ENCODE assay signal across 26 mouse cellular contexts in genomic region chr13:30082761-30083160, GRCm38 (mm10). TPM values are rescaled to one million over a fixed set of nuclear protein-coding genes. Genes with fewer than 3 reads are reported as not detected.
A peak's percentile ranks its signal among the peaks of the same experiment; 100 is the strongest.
DNase-seq lines count a peak whose midpoint lies in the region; ATAC-seq and TF ChIP-seq lines count a peak whose summit lies in the region.
"Had no signal": no experiment of that assay in that cellular context is flagged by ENCODE, and none has a peak within 500 bp of the region (broad histone marks: within the 10 kb centered on the region; RNA-seq: fewer than 3 reads in every experiment).

No protein-coding gene starts in this region.

- DNase-seq in embryo, embryonic 11 days: peak; percentile 26
- DNase-seq in embryo, embryonic 10 days (ENCODE audit: low spot score): no peak
- DNase-seq in liver, postnatal 0 days: no peak
- peak; percentile 72 for DNase-seq in embryonic facial prominence, embryonic 14.5 days (ENCODE audit: low spot score)
- no peak for DNase-seq in adrenal gland, postnatal 4 days (ENCODE audit: low spot score in 2 of 2)
- DNase-seq: adrenal gland, postnatal 10 days; adrenal gland, postnatal 36 days; cerebellum, adult 11-12 months; cerebellum, adult 8-10 months; cerebellum, postnatal 10 days; cerebellum, postnatal 36 days; gastrocnemius, postnatal 25 days; heart, adult 18-20 months; heart, postnatal 10 days; heart, postnatal 36 days; kidney, adult 11 months had no signal

- H3K27ac ChIP-seq in liver, embryonic 12.5 days: 0 out of 2 replicates have a peak overlapping the region, but pooled peaks have one; percentile 1
- no peak overlapping the region for H3K27ac ChIP-seq in liver, postnatal 0 days (ENCODE audit: low read depth)
- H3K27ac ChIP-seq in embryonic facial prominence, embryonic 14.5 days (replicated peaks; ENCODE audit: low read depth, low read length): no peak overlapping the region
- H3K27ac ChIP-seq: embryonic facial prominence, embryonic 15.5 days; heart, embryonic 15.5 days; hindbrain, embryonic 10.5 days; hindbrain, embryonic 13.5 days; intestine, embryonic 15.5 days had no signal

- TF ChIP-seq CTCF in liver, postnatal 0 days (IDR thresholded peaks at IDR 0.05; ENCODE audit: low read depth): no peak

- H3K36me3 ChIP-seq in liver, embryonic 12.5 days: no peaks in the 10 kb centered on the region
- no peaks in the 10 kb centered on the region for H3K36me3 ChIP-seq in liver, postnatal 0 days (replicated peaks; ENCODE audit: insufficient read depth, low read length)
- no peaks in the 10 kb centered on the region for H3K36me3 ChIP-seq in embryonic facial prominence, embryonic 14.5 days (ENCODE audit: control insufficient read depth, insufficient read depth, low read length)
- H3K36me3 ChIP-seq: embryonic facial prominence, embryonic 15.5 days; heart, embryonic 12.5 days; heart, embryonic 15.5 days; hindbrain, embryonic 10.5 days; hindbrain, embryonic 13.5 days; intestine, embryonic 15.5 days had no signal

- H3K9ac ChIP-seq in liver, embryonic 12.5 days: no peak overlapping the region
- H3K9ac ChIP-seq in liver, postnatal 0 days (replicated peaks): no peak overlapping the region
- no peak overlapping the region for H3K9ac ChIP-seq in embryonic facial prominence, embryonic 14.5 days (ENCODE audit: low read depth, low read length)
- H3K9ac ChIP-seq: embryonic facial prominence, embryonic 15.5 days; heart, embryonic 12.5 days; heart, embryonic 15.5 days; hindbrain, embryonic 13.5 days; intestine, embryonic 15.5 days had no signal

- no peak overlapping the region for H3K4me2 ChIP-seq in liver, embryonic 12.5 days
- H3K4me2 ChIP-seq in liver, postnatal 0 days (ENCODE audit: low read depth, low read length): no peak overlapping the region
- H3K4me2 ChIP-seq in embryonic facial prominence, embryonic 14.5 days (ENCODE audit: low read depth, low read length): no peak overlapping the region
- H3K4me2 ChIP-seq: embryonic facial prominence, embryonic 15.5 days; heart, embryonic 12.5 days; heart, embryonic 15.5 days; hindbrain, embryonic 13.5 days; intestine, embryonic 15.5 days had no signal

- H3K4me3 ChIP-seq in liver, embryonic 12.5 days: no peak overlapping the region
- no peak overlapping the region for H3K4me3 ChIP-seq in liver, postnatal 0 days (ENCODE audit: low read depth, low read length)
- H3K4me3 ChIP-seq in embryonic facial prominence, embryonic 14.5 days (ENCODE audit: low read depth, low read length): no peak overlapping the region
- H3K4me3 ChIP-seq: embryonic facial prominence, embryonic 15.5 days; heart, embryonic 12.5 days; heart, embryonic 15.5 days; hindbrain, embryonic 10.5 days; hindbrain, embryonic 13.5 days; intestine, embryonic 15.5 days had no signal

- no peaks in the 10 kb centered on the region for H3K27me3 ChIP-seq in liver, embryonic 12.5 days (replicated peaks)
- no peaks in the 10 kb centered on the region for H3K27me3 ChIP-seq in liver, postnatal 0 days (ENCODE audit: insufficient read depth, low read length)
- H3K27me3 ChIP-seq in embryonic facial prominence, embryonic 14.5 days (replicated peaks; ENCODE audit: control insufficient read depth, insufficient read depth, low read length): no peaks in the 10 kb centered on the region
- H3K27me3 ChIP-seq: embryonic facial prominence, embryonic 15.5 days; heart, embryonic 12.5 days; heart, embryonic 15.5 days; hindbrain, embryonic 13.5 days; intestine, embryonic 15.5 days had no signal

- WGBS in liver, embryonic 12.5 days (ENCODE audit: insufficient replicate concordance): 75% methylated on average over 2 of the region's 2 CpGs
- 87% methylated on average over 2 of the region's 2 CpGs for WGBS in liver, postnatal 0 days (ENCODE audit: insufficient replicate concordance)
- 37% methylated on average over 2 of the region's 2 CpGs for WGBS in embryonic facial prominence, embryonic 14.5 days

- H3K4me1 ChIP-seq in liver, embryonic 12.5 days: peaks cover 26% of the 10 kb centered on the region
- H3K4me1 ChIP-seq in liver, postnatal 0 days (ENCODE audit: insufficient read depth): peaks cover 6% of the 10 kb centered on the region; the same call in 1 of the 2 replicates
- 0 out of 2 replicates have a peak, but pooled peaks cover 3% of the 10 kb centered on the region for H3K4me1 ChIP-seq in embryonic facial prominence, embryonic 14.5 days (ENCODE audit: control insufficient read depth, insufficient read depth, low read length)

- no peak for ATAC-seq in liver, embryonic 12.5 days
- ATAC-seq in liver, postnatal 0 days: no peak
- no peak for ATAC-seq in embryonic facial prominence, embryonic 14.5 days (ENCODE audit: low read depth)
- ATAC-seq: forebrain, embryonic 14.5 days; hindbrain, embryonic 16.5 days; intestine, embryonic 15.5 days; Patski had no signal

- H3K9me3 ChIP-seq in liver, embryonic 12.5 days (replicated peaks): no peaks in the 10 kb centered on the region
- no peaks in the 10 kb centered on the region for H3K9me3 ChIP-seq in liver, postnatal 0 days (ENCODE audit: low read length)
- no peaks in the 10 kb centered on the region for H3K9me3 ChIP-seq in embryonic facial prominence, embryonic 14.5 days (ENCODE audit: control insufficient read depth, low read length)
- H3K9me3 ChIP-seq: embryonic facial prominence, embryonic 15.5 days; heart, embryonic 12.5 days; heart, embryonic 15.5 days; hindbrain, embryonic 10.5 days; hindbrain, embryonic 13.5 days; intestine, embryonic 15.5 days had no signal

- no peak for TF ChIP-seq EP300 in liver, postnatal 0 days (IDR thresholded peaks at IDR 0.05; ENCODE audit: low read depth)

RNA-seq across cellular contexts. Expression of gene Mboat1, which starts 53.5 kb away (rescaled TPM):
- polyA plus RNA-seq in liver, embryonic 12.5 days (2016; fragmentation: Nextera tagmentation; extraction: Ambion mirVana): 2.6 TPM in 2 replicates
- 1.1 and 1.5 TPM in 2 replicates for polyA plus RNA-seq in liver, postnatal 0 days (2015; fragmentation: Nextera tagmentation; extraction: Ambion mirVana)
- polyA plus RNA-seq in embryonic facial prominence, embryonic 14.5 days (2014; fragmentation: Nextera tagmentation; extraction: Ambion mirVana): 15.4 and 16.6 TPM in 2 replicates
- 10 to 100 TPM; 13.1 to 15.6 TPM for total RNA-seq in adrenal gland, postnatal 4 days (2021)

Comparison
In these comparisons a context has a peak if more than half of its experiments do, and no peak if none do; other contexts are left out.
1. DNase-seq: peak in embryo, embryonic 11 days (single experiment) and embryonic facial prominence, embryonic 14.5 days (single experiment); none in embryo, embryonic 10 days (single experiment), liver, postnatal 0 days (single experiment) and adrenal gland, postnatal 4 days (0 of 2).